Mouse (Mus musculus) cortical plate, adult 2 months (tissue): ENCODE data around the gene Clmp.

Experiments
- CTCF ChIP-seq: fragments of 200-500 bp; IDR thresholded peaks from 2 replicates; pipeline ENCODE4 v1.5.1; 2011; ENCODE audit warnings: mild to moderate bottlenecking, control low read depth, low read length; ENCODE audit not compliant: insufficient read depth; ENCODE audit errors: extremely low read depth
- POLR2A ChIP-seq: fragments of 200-500 bp; IDR thresholded peaks from 2 replicates; pipeline ENCODE4 v1.6.1; 2011; ENCODE audit warnings: mild to moderate bottlenecking, low read length, control low read depth; ENCODE audit not compliant: insufficient read depth; ENCODE audit errors: extremely low read depth

- TF ChIP-seq POLR2A = no peak
- TF ChIP-seq CTCF = no peak
Observed at GRCm38 (mm10) chr9:40731591-40732048, 45.9 kb downstream of the Clmp start.
